Mouse (Mus musculus): ENCODE data around the gene Sptb. TPM values are rescaled to one million over a fixed set of nuclear protein-coding genes. Genes with fewer than 3 reads are reported as not detected.

Sptb gene
- total RNA-seq, 2 experiments from 2014 or later, result 75.3 to 82.1 TPM

- intact Hi-C loops (cut with DNase I), result no loop called here
- DNase-seq (ENCODE audit: low spot score in 2 of 2), result peak; percentile 14 to 15
Observed at GRCm38 (mm10) chr12:76533377-76534222, 176.7 kb downstream of the Sptb start.

- no peak for DNase-seq (ENCODE audit: low spot score in 2 of 2)
- intact Hi-C loops (cut with DNase I), result no loop called here
Observed at GRCm38 (mm10) chr12:76532926-76533376, 177.4 kb downstream of the Sptb start.

- intact Hi-C loops (cut with DNase I), result no loop called here
- DNase-seq (ENCODE audit: low spot score in 2 of 2), result no peak
Observed at GRCm38 (mm10) chr12:76531986-76532925, 178.1 kb downstream of the Sptb start.

- DNase-seq (ENCODE audit: low spot score in 2 of 2), result no peak
- intact Hi-C loops (cut with DNase I), result no loop called here
Observed at GRCm38 (mm10) chr12:76530580-76531139, 179.7 kb downstream of the Sptb start, which contains the start of gene Plekhg3. Plekhg3 (plus strand) TSS chr12:76530891.

Small RNA genes within 50 kb of the gene (microRNA-seq; reads per million reads assigned to microRNA genes)
- gene Mir5135, result 0 reads per million in 2 experiments

Other genes starting within 250 kb of the Sptb start
- gene Plekhg3, start 179.7 kb downstream of the Sptb start, total RNA-seq (2021), result 10 to 100 TPM; 11.4 to 11.9 TPM
- gene Churc1, start 55.0 kb upstream of the Sptb start, total RNA-seq (2021), result 10 to 100 TPM; 32.0 to 34.3 TPM
- gene Fntb, start 55.0 kb upstream of the Sptb start, total RNA-seq (2021), result 10 to 100 TPM; 23.3 to 28.3 TPM
- under 1 TPM; 0.14 TPM for gene Gpx2, start 85.0 kb upstream of the Sptb start, total RNA-seq (2021)
- gene Rab15, start 112.4 kb upstream of the Sptb start, total RNA-seq (2021), result 100 to 1,000 TPM; 267 to 271 TPM

Measured in left cerebral cortex, postnatal 25 days (tissue).